Mouse (Mus musculus) R1 (cell line): Measurements from ENCODE around the gene Gm26938.

Experiments
- DNase-seq: peaks from one replicate; pipeline ENCODE4 v3.0.0-alpha.2; 2018; ENCODE audit warnings: low read depth, low spot score

Gene Gm26938

GRCm38 (mm10) chr5:139826357-139827055 lies at the start of gene Gm26938, which contains the start of gene Psmg3:
Gm26938 (minus strand) TSS chr5:139826407.
Psmg3 (minus strand) TSS chr5:139826885.
- peak; percentile 91 for DNase-seq

GRCm38 (mm10) chr5:139871526-139871925 lies 45.3 kb upstream of the Gm26938 start:
- no peak for DNase-seq

- peak; percentile 31 for DNase-seq
Measured at GRCm38 (mm10) chr5:139870886-139871285, 44.7 kb upstream of the Gm26938 start.

- no peak for DNase-seq
Measured at GRCm38 (mm10) chr5:139862759-139863158, 36.6 kb upstream of the Gm26938 start.

- no peak for DNase-seq
Measured at GRCm38 (mm10) chr5:139860328-139861104, 34.3 kb upstream of the Gm26938 start.

GRCm38 (mm10) chr5:139849626-139850320 lies 23.6 kb upstream of the Gm26938 start:
- DNase-seq, result no peak

GRCm38 (mm10) chr5:139839142-139839541 lies 12.9 kb upstream of the Gm26938 start:
- DNase-seq, result no peak

GRCm38 (mm10) chr5:139838476-139838892 lies 12.3 kb upstream of the Gm26938 start:
- DNase-seq, result peak; percentile 56

GRCm38 (mm10) chr5:139835706-139836105 lies 9.5 kb upstream of the Gm26938 start:
- DNase-seq, result no peak

- DNase-seq, result no peak
Measured at GRCm38 (mm10) chr5:139832125-139832524, 5.9 kb upstream of the Gm26938 start.

GRCm38 (mm10) chr5:139830734-139831133 lies 4.5 kb upstream of the Gm26938 start:
- peak; percentile 64 for DNase-seq

- no peak for DNase-seq
Measured at GRCm38 (mm10) chr5:139829384-139829783, 3.2 kb upstream of the Gm26938 start.

- peak; percentile 74 for DNase-seq
Measured at GRCm38 (mm10) chr5:139827593-139827992, 1.4 kb upstream of the Gm26938 start.

- DNase-seq, result no peak
Measured at GRCm38 (mm10) chr5:139825947-139826346, 260 bp downstream of the Gm26938 start.

GRCm38 (mm10) chr5:139824531-139824930 lies 1.7 kb downstream of the Gm26938 start:
- peak; percentile 62 for DNase-seq

- DNase-seq, result no peak
Measured at GRCm38 (mm10) chr5:139821466-139822459, 4.4 kb downstream of the Gm26938 start.

GRCm38 (mm10) chr5:139819538-139820181 lies 6.5 kb downstream of the Gm26938 start, which contains the start of gene Tmem184a:
Tmem184a (minus strand) TSS chr5:139819917.
- no peak for DNase-seq

GRCm38 (mm10) chr5:139818801-139819200 lies 7.4 kb downstream of the Gm26938 start:
- DNase-seq, result peak; percentile 67

- DNase-seq, result no peak
Measured at GRCm38 (mm10) chr5:139818056-139818455, 8.2 kb downstream of the Gm26938 start.

- peak; percentile 40 for DNase-seq
Measured at GRCm38 (mm10) chr5:139817292-139817691, 8.9 kb downstream of the Gm26938 start.
